ENCODE assay signal across 19 mouse cellular contexts in the genomic region with DNA sequence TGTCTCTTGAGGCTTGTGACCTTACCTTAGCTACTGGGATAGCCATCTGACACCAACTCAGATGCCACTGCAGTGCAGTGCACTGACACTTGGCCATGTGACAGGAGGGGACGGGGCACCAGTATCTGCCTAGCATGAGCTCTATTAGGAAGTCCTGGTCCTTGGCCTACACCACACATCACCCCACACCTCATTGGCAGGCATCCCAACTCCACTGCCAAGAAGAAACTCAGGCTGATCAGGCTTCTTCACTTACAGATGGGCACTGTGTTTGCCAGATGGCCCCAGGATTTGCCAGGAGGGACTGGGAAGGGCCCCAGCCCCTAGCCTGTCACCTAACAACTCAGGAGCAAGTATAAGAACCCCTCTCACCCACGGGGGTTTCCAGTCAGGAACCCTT. TPM values are rescaled to one million over a fixed set of nuclear protein-coding genes. Genes with fewer than 3 reads are reported as not detected.
DNase-seq lines count a peak whose midpoint lies in the region; ATAC-seq and TF ChIP-seq lines count a peak whose summit lies in the region.
"Had no signal": no experiment of that assay in that cellular context is flagged by ENCODE, and none has a peak within 500 bp of the region (broad histone marks: within the 10 kb centered on the region; RNA-seq: fewer than 3 reads in every experiment).

No protein-coding gene starts in this region.

- no peak overlapping the region for H3K27ac ChIP-seq in liver, adult 2 months (replicated peaks; ENCODE audit: insufficient read depth, low read depth, low read length)
- H3K27ac ChIP-seq in liver, embryonic 11.5 days (ENCODE audit: low read depth, low read length), result no peak overlapping the region
- H3K27ac ChIP-seq in limb, embryonic 10.5 days, result no peak overlapping the region
- H3K27ac ChIP-seq: embryonic facial prominence, embryonic 15.5 days; forebrain, embryonic 12.5 days; hindbrain, embryonic 15.5 days; kidney, postnatal 0 days; liver, embryonic 14.5 days; midbrain, embryonic 15.5 days; stomach, postnatal 0 days had no signal

- H3K27me3 ChIP-seq in liver, adult 2 months (ENCODE audit: control insufficient read depth, insufficient read depth, low read length), result peaks cover 10% of the 10 kb centered on the region; the same call in 1 of the 2 replicates
- H3K27me3 ChIP-seq in liver, embryonic 11.5 days (replicated peaks; ENCODE audit: control insufficient read depth, insufficient read depth, low read length), result peaks cover 16% of the 10 kb centered on the region
- H3K27me3 ChIP-seq in limb, embryonic 10.5 days (ENCODE audit: low read depth, poor library complexity, severe bottlenecking), result peaks cover 4% of the 10 kb centered on the region; the same call in 1 of the 2 replicates
- H3K27me3 ChIP-seq: embryonic facial prominence, embryonic 15.5 days; forebrain, embryonic 12.5 days; hindbrain, embryonic 15.5 days; midbrain, embryonic 15.5 days had no signal

- no peak overlapping the region for H3K4me3 ChIP-seq in liver, adult 2 months (ENCODE audit: insufficient read depth, low read depth, low read length)
- H3K4me3 ChIP-seq in liver, embryonic 11.5 days (ENCODE audit: low read depth, low read length), result no peak overlapping the region
- no peak overlapping the region for H3K4me3 ChIP-seq in limb, embryonic 10.5 days
- H3K4me3 ChIP-seq: embryonic facial prominence, embryonic 15.5 days; forebrain, embryonic 12.5 days; hindbrain, embryonic 15.5 days; midbrain, embryonic 15.5 days had no signal

- H3K9me3 ChIP-seq in liver, embryonic 11.5 days (ENCODE audit: control insufficient read depth, low read length), result no peaks in the 10 kb centered on the region
- no peaks in the 10 kb centered on the region for H3K9me3 ChIP-seq in limb, embryonic 10.5 days (replicated peaks)
- H3K9me3 ChIP-seq: embryonic facial prominence, embryonic 15.5 days; forebrain, embryonic 12.5 days; hindbrain, embryonic 15.5 days; midbrain, embryonic 15.5 days had no signal

- H3K4me2 ChIP-seq in liver, embryonic 11.5 days, result no peak overlapping the region
- H3K4me2 ChIP-seq: embryonic facial prominence, embryonic 15.5 days; forebrain, embryonic 12.5 days; hindbrain, embryonic 15.5 days; midbrain, embryonic 15.5 days had no signal

- H3K79me2 ChIP-seq in liver, adult 2 months (ENCODE audit: control insufficient read depth, insufficient read depth, low read length), result no peaks in the 10 kb centered on the region

- WGBS in liver, adult 2 months, result 48% methylated on average over 2 of the region's 2 CpGs
- WGBS in liver, embryonic 11.5 days, result 87% methylated on average over 2 of the region's 2 CpGs
- 89% methylated on average over 2 of the region's 2 CpGs for WGBS in limb, embryonic 10.5 days

- H3K36me3 ChIP-seq in liver, adult 2 months (ENCODE audit: control insufficient read depth, insufficient read depth, low read length), result peaks cover 17% of the 10 kb centered on the region
- H3K36me3 ChIP-seq in liver, embryonic 11.5 days (ENCODE audit: control insufficient read depth, insufficient read depth, low read length), result peaks cover 35% of the 10 kb centered on the region
- H3K36me3 ChIP-seq in limb, embryonic 10.5 days, result peaks cover 59% of the 10 kb centered on the region

- H3K9ac ChIP-seq in liver, adult 2 months (ENCODE audit: low read depth, low read length), result no peak overlapping the region
- no peak overlapping the region for H3K9ac ChIP-seq in liver, embryonic 11.5 days (ENCODE audit: low read depth, low read length)
- H3K9ac ChIP-seq: embryonic facial prominence, embryonic 15.5 days; forebrain, embryonic 12.5 days; hindbrain, embryonic 15.5 days; liver, embryonic 14.5 days; midbrain, embryonic 15.5 days had no signal

- ATAC-seq in liver, embryonic 11.5 days (replicated peaks; ENCODE audit: low FRiP score), result no peak
- ATAC-seq: intestine, postnatal 0 days; midbrain, embryonic 15.5 days had no signal

- TF ChIP-seq CTCF in liver, adult 2 months (IDR thresholded peaks at IDR 0.05; ENCODE audit: low read depth, low read length), result no peak
- TF ChIP-seq CTCF in brain, embryonic 14.5 days (IDR thresholded peaks at IDR 0.05; ENCODE audit: borderline replicate concordance, extremely low read depth, insufficient read depth, insufficient read length), result no peak

- peak; percentile 66 for DNase-seq in cerebellum, adult 11-12 months
- no peak for DNase-seq in cerebellum, adult 11 months
- peak; percentile 37 for DNase-seq in liver, adult 2 months (ENCODE audit: extremely low read depth, low read depth, low spot score)
- no peak for DNase-seq in liver, embryonic 11.5 days (ENCODE audit: low spot score)
- DNase-seq in brain, embryonic 14.5 days (ENCODE audit: low read depth), result peak; percentile 29
- DNase-seq in gastrocnemius, postnatal 25 days, result peak; percentile 86
- no peak for DNase-seq in limb, embryonic 10.5 days (ENCODE audit: low spot score)
- no peak for DNase-seq in retina, postnatal 1 day
- DNase-seq: embryo, embryonic 11 days; lung, postnatal 10 days had no signal

- H3K4me1 ChIP-seq in liver, adult 2 months (ENCODE audit: control insufficient read depth, insufficient read depth, low read length), result peaks cover 5% of the 10 kb centered on the region; the same call in 1 of the 2 replicates
- peaks cover 18% of the 10 kb centered on the region for H3K4me1 ChIP-seq in liver, embryonic 11.5 days (replicated peaks; ENCODE audit: control insufficient read depth, insufficient read depth, low read length)
- peaks cover 33% of the 10 kb centered on the region for H3K4me1 ChIP-seq in limb, embryonic 10.5 days

- no peak for TF ChIP-seq POLR2A in liver, adult 2 months (IDR thresholded peaks at IDR 0.05; ENCODE audit: extremely low read depth, insufficient read depth, low read length)
- TF ChIP-seq POLR2A in brain, embryonic 14.5 days (IDR thresholded peaks at IDR 0.05; ENCODE audit: borderline replicate concordance, extremely low read depth, insufficient read depth, insufficient read length, poor library complexity, severe bottlenecking), result no peak

RNA-seq across cellular contexts. Expression of a gene that starts 2.2 kb away (rescaled TPM):
- total RNA-seq in liver, adult 2 months (2014; rRNA removed), result not detected in 2 replicates
- 0.04 TPM in 2 replicates for polyA plus RNA-seq in liver, adult 2 months (2012; rRNA removed)
- polyA plus RNA-seq in liver, embryonic 11.5 days (2014; fragmentation: Nextera tagmentation; extraction: Ambion mirVana), result 1.1 and 1.2 TPM in 2 replicates
- polyA plus RNA-seq in brain, embryonic 14.5 days (2012; rRNA removed), result 34.1 and 45.1 TPM in 2 replicates
- 10 to 100 TPM; 13.8 to 15.8 TPM for total RNA-seq in gastrocnemius, postnatal 25 days (2021)
- polyA plus RNA-seq in limb, embryonic 10.5 days (2016; fragmentation: Nextera tagmentation; extraction: Ambion mirVana), result 3.2 and 4.6 TPM in 2 replicates
- total RNA-seq: megakaryocyte, adult 5-6 weeks had no signal

RNA-seq across cellular contexts. Expression of a gene that starts 11.1 kb away (rescaled TPM):
- 169 and 197 TPM in 2 replicates for total RNA-seq in liver, adult 2 months (2014; rRNA removed)
- 327 and 394 TPM in 2 replicates for polyA plus RNA-seq in liver, adult 2 months (2012; rRNA removed)
- polyA plus RNA-seq in liver, embryonic 11.5 days (2014; fragmentation: Nextera tagmentation; extraction: Ambion mirVana), result 281 and 298 TPM in 2 replicates
- 263 and 350 TPM in 2 replicates for polyA plus RNA-seq in brain, embryonic 14.5 days (2012; rRNA removed)
- total RNA-seq in gastrocnemius, postnatal 25 days (2021), result 100 to 1,000 TPM; 113 to 119 TPM
- 293 and 321 TPM in 2 replicates for polyA plus RNA-seq in limb, embryonic 10.5 days (2016; fragmentation: Nextera tagmentation; extraction: Ambion mirVana)

RNA-seq across cellular contexts. Expression of a gene that starts 11.1 kb away (rescaled TPM):
- 19.3 and 22.7 TPM in 2 replicates for total RNA-seq in liver, adult 2 months (2014; rRNA removed)
- polyA plus RNA-seq in liver, adult 2 months (2012; rRNA removed), result 24.4 and 36.5 TPM in 2 replicates
- polyA plus RNA-seq in liver, embryonic 11.5 days (2014; fragmentation: Nextera tagmentation; extraction: Ambion mirVana), result 56.5 and 59.1 TPM in 2 replicates
- polyA plus RNA-seq in brain, embryonic 14.5 days (2012; rRNA removed), result 61.3 and 66.2 TPM in 2 replicates
- 10 to 100 TPM; 26.9 to 30.7 TPM for total RNA-seq in gastrocnemius, postnatal 25 days (2021)
- polyA plus RNA-seq in limb, embryonic 10.5 days (2016; fragmentation: Nextera tagmentation; extraction: Ambion mirVana), result 58.9 and 59.4 TPM in 2 replicates

RNA-seq across cellular contexts. Expression of a gene that starts 16.2 kb away (rescaled TPM):
- not detected in 2 replicates for total RNA-seq in liver, adult 2 months (2014; rRNA removed)
- not detected in 2 replicates for polyA plus RNA-seq in liver, adult 2 months (2012; rRNA removed)
- 1.6 and 2.6 TPM in 2 replicates for polyA plus RNA-seq in liver, embryonic 11.5 days (2014; fragmentation: Nextera tagmentation; extraction: Ambion mirVana)
- 10.2 and 12.5 TPM in 2 replicates for polyA plus RNA-seq in brain, embryonic 14.5 days (2012; rRNA removed)
- total RNA-seq in gastrocnemius, postnatal 25 days (2021), result 1 to 10 TPM in 1 of 2 experiments, under 1 TPM in 1; 0.72 to 2.5 TPM
- 7.9 and 13.8 TPM in 2 replicates for polyA plus RNA-seq in limb, embryonic 10.5 days (2016; fragmentation: Nextera tagmentation; extraction: Ambion mirVana)
- total RNA-seq: megakaryocyte, adult 5-6 weeks had no signal
- polyA plus RNA-seq: intestine, postnatal 0 days had no signal

RNA-seq across cellular contexts. Expression of a gene that starts 30.8 kb away (rescaled TPM):
- total RNA-seq in liver, adult 2 months (2014; rRNA removed), result 1.4 and 2.6 TPM in 2 replicates
- polyA plus RNA-seq in liver, adult 2 months (2012; rRNA removed), result 3.1 and 3.7 TPM in 2 replicates
- 33.9 and 37.9 TPM in 2 replicates for polyA plus RNA-seq in liver, embryonic 11.5 days (2014; fragmentation: Nextera tagmentation; extraction: Ambion mirVana)
- polyA plus RNA-seq in brain, embryonic 14.5 days (2012; rRNA removed), result 68.5 and 80.2 TPM in 2 replicates
- 1 to 10 TPM; 3.0 to 4.7 TPM for total RNA-seq in gastrocnemius, postnatal 25 days (2021)
- polyA plus RNA-seq in limb, embryonic 10.5 days (2016; fragmentation: Nextera tagmentation; extraction: Ambion mirVana), result 139 and 151 TPM in 2 replicates

Comparison
In these comparisons a context has a peak if more than half of its experiments do, and no peak if none do; other contexts are left out.
1. DNase-seq: peak in cerebellum, adult 11-12 months (single experiment), liver, adult 2 months (single experiment), brain, embryonic 14.5 days (single experiment) and gastrocnemius, postnatal 25 days (single experiment); none in cerebellum, adult 11 months (single experiment), liver, embryonic 11.5 days (single experiment), limb, embryonic 10.5 days (single experiment) and retina, postnatal 1 day (single experiment).